Mouse (Mus musculus) myocyte (in vitro differentiated cells): Measurements from ENCODE around the gene Arl15.

Experiments used
- CEBPB ChIP-seq: IDR thresholded peaks from 2 replicates; pipeline ENCODE4 v1.6.1; 2011; ENCODE audit warnings: mild to moderate bottlenecking, moderate library complexity; ENCODE audit not compliant: poor library complexity, insufficient read depth, severe bottlenecking
- POLR2A ChIP-seq: IDR thresholded peaks from one replicate; pipeline ENCODE4 v1.6.1; 2011; ENCODE audit warnings: low read depth, mild to moderate bottlenecking, control low read depth, moderate library complexity; ENCODE audit not compliant: insufficient read length
- POLR2AphosphoS2 ChIP-seq: IDR thresholded peaks from one replicate; pipeline ENCODE4 v1.6.1; 2011; ENCODE audit warnings: low read depth, control low read depth; ENCODE audit not compliant: insufficient read length
- SRF ChIP-seq: IDR thresholded peaks from one replicate; pipeline ENCODE4 v1.6.1; 2011; ENCODE audit warnings: low read depth; ENCODE audit not compliant: control insufficient read depth, insufficient read length
- USF1 ChIP-seq: IDR thresholded peaks from one replicate; pipeline ENCODE4 v1.6.1; 2011; ENCODE audit warnings: low read depth, mild to moderate bottlenecking, control low read depth, moderate library complexity

- no peak for TF ChIP-seq USF1
- TF ChIP-seq POLR2A, result no peak
- TF ChIP-seq SRF, result no peak
- no peak for TF ChIP-seq POLR2AphosphoS2
- TF ChIP-seq CEBPB, result no peak
These were observed 335.7 kb downstream of the Arl15 start for GRCm38 (mm10) chr13:114129986-114130385.
